Mouse (Mus musculus) heart, adult 10 weeks (tissue): ENCODE data around the gene Gm10309. TPM values are rescaled to one million over a fixed set of nuclear protein-coding genes. Genes with fewer than 3 reads are reported as not detected.

ENCODE experiments used
- polyA plus RNA-seq: library from polyadenylated mRNA; stranded (reverse); fragments of 350-450 nt; fragmentation: Illumina TruSeq; extraction: RNeasy Lipid Tissue Mini Kit (QIAGEN cat#74804); gene quantifications from one replicate; pipeline ENCODE4 v1.2.3, GENCODE M21; 2014; ENCODE audit warnings: low read depth, low replicate concordance

Gene Gm10309
- polyA plus RNA-seq, result not detected

GRCm38 (mm10) chr17:86505183-86505631 lies at the start of gene Gm10309:
Gene Gm10309 (minus strand): TSS chr17:86505232.

Other genes starting within 250 kb of the Gm10309 start
- gene Epas1, start 248.5 kb upstream of the Gm10309 start, polyA plus RNA-seq, result 107 TPM